Mouse (Mus musculus) gastrocnemius, adult 2 months (tissue): ENCODE data around the gene Pde6h. TPM values are rescaled to one million over a fixed set of nuclear protein-coding genes. Genes with fewer than 3 reads are reported as not detected.

Experiments used
- DNase-seq: peaks from one replicate; pipeline ENCODE4 v3.0.0; 2022
- H3K27ac ChIP-seq: fragments of 200-600 bp; 2 replicates; pipeline ENCODE4 v1.8.1; 2022; ENCODE audit warnings: mild to moderate bottlenecking
- H3K4me3 ChIP-seq: fragments of 200-600 bp; 2 replicates; pipeline ENCODE4 v1.8.1; 2022; ENCODE audit warnings: mild to moderate bottlenecking, moderate library complexity
- CTCF ChIP-seq: fragments of 200-600 bp; IDR thresholded peaks from 2 replicates; pipeline ENCODE4 v1.8.1; 2022; ENCODE audit warnings: antibody characterized with exemption, mild to moderate bottlenecking, moderate library complexity
- intact Hi-C: fragments of 180-260 bp; cut with DNase I; formaldehyde crosslinking; loops from one replicate; pipeline ENCODE4 v1.15.1; 2025
- total RNA-seq, 2 experiments: library from RNA; stranded (reverse); gene quantifications; 2 replicates each; pipeline ENCODE4 v1.2.3; 2021

Gene Pde6h
- total RNA-seq, 2 experiments from 2014 or later, result not detected

GRCm38 (mm10) chr6:136983201-136983600 is 59.6 kb downstream of the Pde6h start:
- Histone ChIP-seq H3K4me3 (no peak overlapping the region), H3K27ac (peak overlapping the region; percentile 24; the same call in 1 of the 2 replicates)
- DNase-seq, result no peak
- no peak for TF ChIP-seq CTCF
- intact Hi-C loops, result loop anchor here (5.0 kb wide), 1 partner anchor 121 kb away; no protein-coding TSS in a partner anchor

GRCm38 (mm10) chr6:136986019-136986418 is 62.4 kb downstream of the Pde6h start:
- no peak for TF ChIP-seq CTCF
- intact Hi-C loops, result no loop called here
- no peak for DNase-seq
- H3K4me3 ChIP-seq, result no peak overlapping the region
- H3K27ac ChIP-seq, result no peak overlapping the region

GRCm38 (mm10) chr6:136986718-136987117 is 63.1 kb downstream of the Pde6h start:
- Histone ChIP-seq H3K4me3 (no peak overlapping the region), H3K27ac (no peak overlapping the region)
- no peak for TF ChIP-seq CTCF
- intact Hi-C loops, result no loop called here
- DNase-seq, result no peak

- Histone ChIP-seq H3K4me3 (no peak overlapping the region), H3K27ac (peak overlapping the region; percentile 53)
- intact Hi-C loops, result no loop called here
- TF ChIP-seq CTCF, result no peak
- DNase-seq, result no peak
Measured at GRCm38 (mm10) chr6:136988536-136989060, 65.0 kb downstream of the Pde6h start.

- intact Hi-C loops, result no loop called here
- peak overlapping the region; percentile 48; the same call in 1 of the 2 replicates for H3K27ac ChIP-seq
- no peak for TF ChIP-seq CTCF
- H3K4me3 ChIP-seq, result no peak overlapping the region; the same call in 1 of the 2 replicates
- DNase-seq, result no peak
Measured at GRCm38 (mm10) chr6:136989824-136990497, 66.3 kb downstream of the Pde6h start.

GRCm38 (mm10) chr6:136990557-136990956 is 66.9 kb downstream of the Pde6h start:
- DNase-seq, result no peak
- Histone ChIP-seq H3K4me3 (no peak overlapping the region), H3K27ac (peak overlapping the region; percentile 48; the same call in 1 of the 2 replicates)
- TF ChIP-seq CTCF, result no peak
- intact Hi-C loops, result no loop called here

- no peak for TF ChIP-seq CTCF
- intact Hi-C loops, result no loop called here
- Histone ChIP-seq H3K27ac (no peak overlapping the region), H3K4me3 (no peak overlapping the region)
- DNase-seq, result no peak
Measured at GRCm38 (mm10) chr6:136993574-136993973, 69.9 kb downstream of the Pde6h start.

- Histone ChIP-seq H3K27ac (no peak overlapping the region), H3K4me3 (no peak overlapping the region)
- no peak for DNase-seq
- intact Hi-C loops, result no loop called here
- TF ChIP-seq CTCF, result peak; percentile 35; the same call in 1 of the 2 replicates
Measured at GRCm38 (mm10) chr6:136995533-136995932, 71.9 kb downstream of the Pde6h start.

- no peak overlapping the region for H3K4me3 ChIP-seq
- DNase-seq, result no peak
- H3K27ac ChIP-seq, result no peak overlapping the region
- no peak for TF ChIP-seq CTCF
- intact Hi-C loops, result no loop called here
Measured at GRCm38 (mm10) chr6:136996336-136996735, 72.7 kb downstream of the Pde6h start.

- TF ChIP-seq CTCF, result no peak
- no peak overlapping the region for H3K27ac ChIP-seq
- intact Hi-C loops, result no loop called here
- no peak for DNase-seq
- H3K4me3 ChIP-seq, result no peak overlapping the region
Measured at GRCm38 (mm10) chr6:136998181-136998580, 74.5 kb downstream of the Pde6h start.

GRCm38 (mm10) chr6:136999009-136999408 is 75.4 kb downstream of the Pde6h start:
- DNase-seq, result no peak
- intact Hi-C loops, result no loop called here
- no peak for TF ChIP-seq CTCF
- Histone ChIP-seq H3K27ac (no peak overlapping the region), H3K4me3 (no peak overlapping the region)

GRCm38 (mm10) chr6:136999707-137000446 is 76.2 kb downstream of the Pde6h start:
- no peak overlapping the region for H3K27ac ChIP-seq
- H3K4me3 ChIP-seq, result no peak overlapping the region
- no peak for DNase-seq
- peak; percentile 37 for TF ChIP-seq CTCF
- intact Hi-C loops, result no loop called here

- H3K4me3 ChIP-seq, result no peak overlapping the region
- DNase-seq, result no peak
- H3K27ac ChIP-seq, result no peak overlapping the region
- intact Hi-C loops, result no loop called here
- no peak for TF ChIP-seq CTCF
Measured at GRCm38 (mm10) chr6:137000706-137001105, 77.1 kb downstream of the Pde6h start.
